Mouse (Mus musculus): ENCODE results near the gene Tas1r3. TPM values are rescaled to one million over a fixed set of nuclear protein-coding genes. Genes with fewer than 3 reads are reported as not detected.

Gene Tas1r3
- polyA plus RNA-seq, 1 experiment from 2014 or later, result 0.25 TPM

- H3K4me1 ChIP-seq, result peaks cover 43% of the 10 kb centered on the region
- 55% methylated on average over 8 of the region's 8 CpGs for WGBS
- no peak overlapping the region for H3K9ac ChIP-seq
- no peak overlapping the region for H3K4me3 ChIP-seq
- ATAC-seq (ENCODE audit: low FRiP score, low read depth), result no peak
- peak overlapping the region; percentile 22 for H3K27ac ChIP-seq
- 0 out of 2 replicates have a peak, but pooled peaks cover 6% of the 10 kb centered on the region for H3K27me3 ChIP-seq
- no peaks in the 10 kb centered on the region for H3K9me3 ChIP-seq
- H3K4me2 ChIP-seq (replicated peaks), result peak overlapping the region; percentile 98; the same call in 1 of the 2 replicates
- peaks cover 18% of the 10 kb centered on the region for H3K36me3 ChIP-seq
These were observed 24.7 kb downstream of the Tas1r3 start for GRCm38 (mm10) chr4:155838187-155839153.

- no peak for ATAC-seq (ENCODE audit: low FRiP score, low read depth)
- Histone ChIP-seq H3K4me3 (no peak overlapping the region), H3K36me3 (peaks cover 14% of the 10 kb centered on the region), H3K4me2 (replicated peaks) (no peak overlapping the region), H3K27ac (no peak overlapping the region), H3K9me3 (no peaks in the 10 kb centered on the region), H3K9ac (no peak overlapping the region), H3K27me3 (0 out of 2 replicates have a peak, but pooled peaks cover 6% of the 10 kb centered on the region), H3K4me1 (peaks cover 50% of the 10 kb centered on the region)
- WGBS, result 66% methylated on average over 11 of the region's 11 CpGs
These were observed 25.7 kb downstream of the Tas1r3 start for GRCm38 (mm10) chr4:155837404-155838010.

GRCm38 (mm10) chr4:155833836-155834235 is 29.3 kb downstream of the Tas1r3 start:
- peaks cover 32% of the 10 kb centered on the region for H3K4me1 ChIP-seq
- WGBS, result 26% methylated on average over 2 of the region's 2 CpGs
- no peaks in the 10 kb centered on the region for H3K9me3 ChIP-seq
- peak; percentile 34; the same call in 1 of the 2 replicates for ATAC-seq (ENCODE audit: low FRiP score, low read depth)
- 0 out of 2 replicates have a peak overlapping the region, but pooled peaks have one; percentile 33 for H3K27ac ChIP-seq
- H3K9ac ChIP-seq, result no peak overlapping the region; the same call in 1 of the 2 replicates
- 0 out of 2 replicates have a peak overlapping the region, but pooled peaks have one; percentile 2 for H3K4me3 ChIP-seq
- 0 out of 2 replicates have a peak overlapping the region, but pooled peaks have one; percentile 21 for H3K4me2 ChIP-seq (replicated peaks)
- peaks cover 5% of the 10 kb centered on the region; the same call in 1 of the 2 replicates for H3K36me3 ChIP-seq
- no peaks in the 10 kb centered on the region for H3K27me3 ChIP-seq

- Histone ChIP-seq H3K27me3 (no peaks in the 10 kb centered on the region), H3K4me3 (peak overlapping the region; percentile 92; the same call in 1 of the 2 replicates), H3K4me2 (replicated peaks) (peak overlapping the region; percentile 97), H3K9ac (no peak overlapping the region), H3K27ac (no peak overlapping the region), H3K36me3 (peaks cover 8% of the 10 kb centered on the region), H3K9me3 (no peaks in the 10 kb centered on the region), H3K4me1 (peaks cover 27% of the 10 kb centered on the region)
- no peak for ATAC-seq (ENCODE audit: low FRiP score, low read depth)
- WGBS, result 84% methylated on average over 4 of the region's 4 CpGs
These were observed 29.9 kb downstream of the Tas1r3 start for GRCm38 (mm10) chr4:155833234-155833633.

- Histone ChIP-seq H3K4me3 (peak overlapping the region; percentile 92), H3K27ac (no peak overlapping the region; the same call in 1 of the 2 replicates), H3K36me3 (peaks cover 16% of the 10 kb centered on the region), H3K9ac (peak overlapping the region; percentile 91), H3K4me1 (peaks cover 27% of the 10 kb centered on the region), H3K4me2 (replicated peaks) (peak overlapping the region; percentile 97), H3K9me3 (no peaks in the 10 kb centered on the region), H3K27me3 (no peaks in the 10 kb centered on the region)
- WGBS, result 58% methylated on average over 10 of the region's 10 CpGs
- no peak for ATAC-seq (ENCODE audit: low FRiP score, low read depth)
These were observed 30.8 kb downstream of the Tas1r3 start for GRCm38 (mm10) chr4:155832321-155832720.

GRCm38 (mm10) chr4:155831831-155832230 is 31.3 kb downstream of the Tas1r3 start:
- ATAC-seq (ENCODE audit: low FRiP score, low read depth), result peak; percentile 18; the same call in 1 of the 2 replicates
- under 1% methylated on average over 25 of the region's 25 CpGs for WGBS
- peak overlapping the region; percentile 86 for H3K27ac ChIP-seq

GRCm38 (mm10) chr4:155831205-155831766 is 31.9 kb downstream of the Tas1r3 start, which contains the start of gene Aurkaip1:
Aurkaip1 (plus strand) TSS chr4:155831272.
- WGBS, result under 1% methylated on average over 49 of the region's 49 CpGs
- H3K4me3 ChIP-seq, result peak within 1 kb of the TSS; percentile 92
- peak; percentile 92 for ATAC-seq (ENCODE audit: low FRiP score, low read depth)
- no peaks in the 10 kb centered on the region for H3K27me3 ChIP-seq
- H3K9ac ChIP-seq, result peak within 1 kb of the TSS; percentile 91
- H3K4me2 ChIP-seq (replicated peaks), result peak within 1 kb of the TSS; percentile 97
- H3K36me3 ChIP-seq, result peaks cover 27% of the 10 kb centered on the region
- peaks cover 27% of the 10 kb centered on the region for H3K4me1 ChIP-seq
- H3K9me3 ChIP-seq, result no peaks in the 10 kb centered on the region
- peak within 1 kb of the TSS; percentile 86 for H3K27ac ChIP-seq

More at GRCm38 (mm10) chr4:155831831-155832230, 31.3 kb downstream of the Tas1r3 start:
- Histone ChIP-seq H3K4me1 (peaks cover 27% of the 10 kb centered on the region), H3K4me2 (replicated peaks) (peak overlapping the region; percentile 97), H3K4me3 (peak overlapping the region; percentile 92), H3K27me3 (no peaks in the 10 kb centered on the region), H3K9ac (peak overlapping the region; percentile 91), H3K9me3 (no peaks in the 10 kb centered on the region), H3K36me3 (peaks cover 21% of the 10 kb centered on the region)

GRCm38 (mm10) chr4:155830596-155830995 is 32.6 kb downstream of the Tas1r3 start:
- Histone ChIP-seq H3K9me3 (no peaks in the 10 kb centered on the region), H3K27me3 (no peaks in the 10 kb centered on the region), H3K9ac (no peak overlapping the region; the same call in 1 of the 2 replicates), H3K27ac (no peak overlapping the region), H3K4me2 (replicated peaks) (peak overlapping the region; percentile 97), H3K36me3 (peaks cover 30% of the 10 kb centered on the region), H3K4me3 (peak overlapping the region; percentile 92), H3K4me1 (peaks cover 27% of the 10 kb centered on the region)
- no peak for ATAC-seq (ENCODE audit: low FRiP score, low read depth)
- WGBS, result 55% methylated on average over 8 of the region's 8 CpGs

GRCm38 (mm10) chr4:155829866-155830265 is 33.3 kb downstream of the Tas1r3 start:
- Histone ChIP-seq H3K27ac (no peak overlapping the region), H3K4me2 (replicated peaks) (no peak overlapping the region), H3K9me3 (no peaks in the 10 kb centered on the region), H3K36me3 (peaks cover 36% of the 10 kb centered on the region), H3K27me3 (no peaks in the 10 kb centered on the region), H3K9ac (no peak overlapping the region), H3K4me3 (no peak overlapping the region), H3K4me1 (peaks cover 27% of the 10 kb centered on the region)
- 98% methylated on average over 4 of the region's 4 CpGs for WGBS
- no peak for ATAC-seq (ENCODE audit: low FRiP score, low read depth)

- ATAC-seq (ENCODE audit: low FRiP score, low read depth), result no peak
- Histone ChIP-seq H3K27me3 (no peaks in the 10 kb centered on the region), H3K36me3 (peaks cover 89% of the 10 kb centered on the region), H3K27ac (no peak overlapping the region), H3K9ac (no peak overlapping the region), H3K4me1 (no peaks in the 10 kb centered on the region), H3K4me3 (no peak overlapping the region), H3K4me2 (replicated peaks) (no peak overlapping the region), H3K9me3 (no peaks in the 10 kb centered on the region)
- WGBS, result 93% methylated on average over 16 of the region's 16 CpGs
These were observed 39.7 kb downstream of the Tas1r3 start for GRCm38 (mm10) chr4:155823443-155823842.

- ATAC-seq (ENCODE audit: low FRiP score, low read depth), result no peak
These were observed 42.1 kb downstream of the Tas1r3 start for GRCm38 (mm10) chr4:155821025-155821424.

More at GRCm38 (mm10) chr4:155821025-155821424, 42.1 kb downstream of the Tas1r3 start:
- Histone ChIP-seq H3K4me3 (no peak overlapping the region), H3K27me3 (no peaks in the 10 kb centered on the region), H3K9ac (no peak overlapping the region), H3K27ac (no peak overlapping the region), H3K9me3 (no peaks in the 10 kb centered on the region), H3K4me1 (no peaks in the 10 kb centered on the region), H3K4me2 (replicated peaks) (no peak overlapping the region), H3K36me3 (peaks cover 93% of the 10 kb centered on the region)
- 84% methylated on average over 7 of the region's 7 CpGs for WGBS

Measured in limb, embryonic 13.5 days (tissue).